Mouse (Mus musculus) heart, postnatal 0 days (tissue): ENCODE measurements around the gene Acot7.

Source experiments
- CTCF ChIP-seq: IDR thresholded peaks from 2 replicates; pipeline ENCODE4 v1.5.1; 2016; ENCODE audit warnings: antibody characterized with exemption, control low read depth, low read depth
- EP300 ChIP-seq: IDR thresholded peaks from 2 replicates; pipeline ENCODE4 v1.6.1; 2016; ENCODE audit warnings: antibody characterized with exemption, low read depth

- TF ChIP-seq CTCF: no peak
- no peak for TF ChIP-seq EP300
Measured at GRCm38 (mm10) chr4:152313211-152313632, 135.3 kb downstream of the Acot7 start.
